Mouse (Mus musculus): ENCODE measurements at regions not wholly inside any gene's neighbourhood (a gene's known extent, or its start where the extent isn't known, plus 50 kb on each side); places are given as distances from the start of the nearest gene placed in this dataset.

DNA sequence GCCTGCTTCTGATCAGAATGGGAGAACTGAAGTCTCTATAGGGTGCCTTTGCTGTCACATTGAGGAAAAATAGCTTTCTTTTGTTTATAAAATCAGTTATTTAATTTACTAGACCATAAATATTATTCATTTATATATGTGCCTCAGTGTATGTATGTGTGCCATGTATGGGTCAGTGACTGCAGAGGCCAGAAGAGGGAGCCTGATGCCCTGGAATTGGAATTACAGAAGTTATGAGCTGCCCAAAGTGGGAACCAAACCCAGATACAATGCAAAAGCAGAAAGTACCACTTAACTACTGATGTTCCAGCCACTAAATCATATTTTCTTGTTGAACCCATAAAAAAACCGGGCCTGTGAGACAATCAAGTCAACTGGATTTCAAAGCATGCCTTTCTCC, 91.8 kb upstream of the Nampt start:
- no peaks in the 10 kb centered on the region for H3K27me3 ChIP-seq (replicated peaks; ENCODE audit: insufficient read depth, low read length)
- no peak overlapping the region for H3K9ac ChIP-seq (replicated peaks; ENCODE audit: low read depth)
- H3K4me1 ChIP-seq (ENCODE audit: insufficient read depth, low read depth, low read length), result no peaks in the 10 kb centered on the region
- no peak overlapping the region for H3K4me3 ChIP-seq (ENCODE audit: low read depth, low read length)
- no peak for ATAC-seq
- H3K27ac ChIP-seq (ENCODE audit: low read length), result no peak overlapping the region
- WGBS, result 84% methylated on average over 1 of the region's 1 CpGs
- no peak for DNase-seq (ENCODE audit: low spot score)
- H3K4me2 ChIP-seq (replicated peaks; ENCODE audit: low read depth, low read length), result no peak overlapping the region
- no peaks in the 10 kb centered on the region for H3K9me3 ChIP-seq (ENCODE audit: low read length)
- peak; percentile 16; the same call in 1 of the 2 replicates for TF ChIP-seq CTCF (IDR thresholded peaks at IDR 0.05)
- no peak for TF ChIP-seq EP300 (IDR thresholded peaks at IDR 0.05)
- no peaks in the 10 kb centered on the region for H3K36me3 ChIP-seq (ENCODE audit: insufficient read depth, low read length)

- H3K27me3 ChIP-seq (replicated peaks; ENCODE audit: insufficient read depth, low read length), result no peaks in the 10 kb centered on the region
- DNase-seq (ENCODE audit: low spot score), result no peak
- no peaks in the 10 kb centered on the region for H3K9me3 ChIP-seq (ENCODE audit: low read length)
- TF ChIP-seq EP300 (IDR thresholded peaks at IDR 0.05) (no peak), CTCF (IDR thresholded peaks at IDR 0.05) (no peak)
- no peak overlapping the region for H3K27ac ChIP-seq (ENCODE audit: low read length)
- H3K36me3 ChIP-seq (ENCODE audit: insufficient read depth, low read length), result no peaks in the 10 kb centered on the region
- no peak overlapping the region for H3K4me3 ChIP-seq (ENCODE audit: low read depth, low read length)
- 74% methylated on average over 10 of the region's 10 CpGs for WGBS
- ATAC-seq, result no peak
- H3K4me2 ChIP-seq (replicated peaks; ENCODE audit: low read depth, low read length), result no peak overlapping the region
- no peak overlapping the region for H3K9ac ChIP-seq (replicated peaks; ENCODE audit: low read depth)
- no peaks in the 10 kb centered on the region for H3K4me1 ChIP-seq (ENCODE audit: insufficient read depth, low read depth, low read length)
Observed at GRCm38 (mm10) chr12:32728425-32728824, 90.9 kb upstream of the Nampt start.

DNA sequence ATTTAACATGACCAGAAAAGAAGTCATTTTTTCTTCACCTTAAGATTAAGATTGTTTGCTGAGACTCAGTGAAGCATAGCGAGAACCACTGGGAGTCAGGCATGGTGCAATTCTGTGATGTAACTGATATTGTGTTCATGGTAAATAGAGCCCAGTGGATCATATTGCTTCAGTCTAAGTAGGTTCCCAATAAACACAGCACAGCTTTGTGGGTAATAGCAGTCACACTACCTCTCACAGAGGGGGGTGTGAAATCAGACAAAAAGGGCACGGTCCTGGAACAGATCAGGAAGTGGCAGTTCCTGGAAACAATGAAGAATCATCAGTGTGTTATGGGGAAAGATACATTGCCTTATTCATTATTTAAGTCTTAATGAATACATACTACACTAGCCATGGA, 84.1 kb upstream of the Nampt start:
- WGBS, result 77% methylated on average over 2 of the region's 2 CpGs
- no peak for ATAC-seq
- no peaks in the 10 kb centered on the region for H3K4me1 ChIP-seq (ENCODE audit: insufficient read depth, low read depth, low read length)
- no peak overlapping the region for H3K27ac ChIP-seq (ENCODE audit: low read length)
- H3K27me3 ChIP-seq (replicated peaks; ENCODE audit: insufficient read depth, low read length), result no peaks in the 10 kb centered on the region
- H3K4me3 ChIP-seq (ENCODE audit: low read depth, low read length), result no peak overlapping the region
- H3K4me2 ChIP-seq (replicated peaks; ENCODE audit: low read depth, low read length), result no peak overlapping the region
- no peak overlapping the region for H3K9ac ChIP-seq (replicated peaks; ENCODE audit: low read depth)
- H3K36me3 ChIP-seq (ENCODE audit: insufficient read depth, low read length), result no peaks in the 10 kb centered on the region
- TF ChIP-seq EP300 (IDR thresholded peaks at IDR 0.05) (no peak), CTCF (IDR thresholded peaks at IDR 0.05) (no peak)
- no peaks in the 10 kb centered on the region for H3K9me3 ChIP-seq (ENCODE audit: low read length)
- DNase-seq (ENCODE audit: low spot score), result no peak

DNA sequence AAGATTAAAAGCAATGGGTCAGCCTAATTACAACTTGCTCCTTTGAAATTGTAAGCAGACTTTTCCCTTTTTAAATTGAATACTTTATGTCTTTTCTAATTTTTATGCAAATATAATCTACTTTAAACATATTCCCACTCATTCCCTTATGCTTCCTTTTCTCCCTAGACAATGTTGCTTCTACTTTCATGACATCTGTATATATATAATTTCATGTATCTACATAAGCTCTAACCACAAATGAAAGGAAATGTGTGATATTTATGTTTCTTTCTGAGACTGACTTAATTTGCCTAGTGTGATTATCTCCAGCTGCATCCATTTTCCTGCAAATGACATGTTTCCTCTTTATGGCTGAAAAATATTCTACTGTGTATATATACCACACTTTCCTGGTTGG, 77.9 kb upstream of the Nampt start:
- ATAC-seq, result no peak

DNA sequence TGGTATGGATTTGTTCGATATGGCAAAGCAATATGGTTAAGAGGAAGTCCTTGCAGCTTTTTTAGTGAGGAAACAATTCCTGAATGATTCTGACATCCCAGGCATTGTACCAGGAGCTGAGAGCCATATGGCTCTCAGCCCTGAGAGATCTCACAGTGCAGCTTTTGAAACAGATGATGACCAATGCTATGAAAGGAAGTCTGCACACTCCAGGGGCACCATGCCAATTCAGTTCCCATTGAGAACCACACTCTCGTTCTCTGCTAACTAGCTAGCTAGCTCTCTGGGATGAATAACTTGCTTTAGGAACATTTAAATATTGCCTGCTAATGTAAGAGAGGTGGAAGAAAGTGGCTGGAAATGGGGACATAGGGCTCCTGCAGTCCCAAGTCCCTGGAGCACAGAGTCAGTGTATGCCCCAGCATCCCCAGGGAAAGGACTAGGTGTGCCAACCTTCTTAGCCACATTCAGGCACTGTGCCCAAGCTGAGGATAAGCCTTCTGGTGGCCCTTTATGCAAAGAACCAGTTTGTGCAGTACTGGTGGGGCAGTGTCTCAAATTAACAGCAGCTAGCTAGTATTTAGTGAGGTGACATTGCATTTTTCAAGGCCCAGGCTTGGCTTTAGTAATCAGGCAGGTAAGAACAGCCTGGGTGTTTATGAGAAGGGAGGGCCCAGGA, 61.8 kb upstream of the Nampt start:
- TF ChIP-seq CTCF (IDR thresholded peaks at IDR 0.05) (no peak), EP300 (IDR thresholded peaks at IDR 0.05) (no peak)
- H3K9me3 ChIP-seq (ENCODE audit: low read length), result no peaks in the 10 kb centered on the region
- WGBS, result 42% methylated on average over 2 of the region's 2 CpGs
- DNase-seq (ENCODE audit: low spot score), result peak; percentile 53
- H3K4me3 ChIP-seq (ENCODE audit: low read depth, low read length), result no peak overlapping the region
- ATAC-seq, result peak; percentile 46; the same call in 1 of the 2 replicates
- H3K9ac ChIP-seq (replicated peaks; ENCODE audit: low read depth), result no peak overlapping the region
- H3K27ac ChIP-seq (ENCODE audit: low read length), result no peak overlapping the region
- H3K4me1 ChIP-seq (ENCODE audit: insufficient read depth, low read depth, low read length), result no peaks in the 10 kb centered on the region
- H3K36me3 ChIP-seq (ENCODE audit: insufficient read depth, low read length), result no peaks in the 10 kb centered on the region
- no peaks in the 10 kb centered on the region for H3K27me3 ChIP-seq (replicated peaks; ENCODE audit: insufficient read depth, low read length)
- no peak overlapping the region for H3K4me2 ChIP-seq (replicated peaks; ENCODE audit: low read depth, low read length)

More for the DNA sequence above, 77.9 kb upstream of the Nampt start:
- H3K4me3 ChIP-seq (ENCODE audit: low read depth, low read length), result no peak overlapping the region
- no peaks in the 10 kb centered on the region for H3K9me3 ChIP-seq (ENCODE audit: low read length)
- H3K9ac ChIP-seq (replicated peaks; ENCODE audit: low read depth), result no peak overlapping the region
- no peaks in the 10 kb centered on the region for H3K27me3 ChIP-seq (replicated peaks; ENCODE audit: insufficient read depth, low read length)
- no peak for TF ChIP-seq EP300 (IDR thresholded peaks at IDR 0.05)
- TF ChIP-seq CTCF (IDR thresholded peaks at IDR 0.05), result no peak
- no peak overlapping the region for H3K4me2 ChIP-seq (replicated peaks; ENCODE audit: low read depth, low read length)
- no peak for DNase-seq (ENCODE audit: low spot score)
- H3K27ac ChIP-seq (ENCODE audit: low read length), result no peak overlapping the region
- no peaks in the 10 kb centered on the region for H3K36me3 ChIP-seq (ENCODE audit: insufficient read depth, low read length)
- no peaks in the 10 kb centered on the region for H3K4me1 ChIP-seq (ENCODE audit: insufficient read depth, low read depth, low read length)

GRCm38 (mm10) chr12:32758150-32758549, 61.2 kb upstream of the Nampt start:
- TF ChIP-seq CTCF (IDR thresholded peaks at IDR 0.05) (no peak), EP300 (IDR thresholded peaks at IDR 0.05) (no peak)
- Histone ChIP-seq H3K27me3 (replicated peaks; ENCODE audit: insufficient read depth, low read length) (no peaks in the 10 kb centered on the region), H3K9ac (replicated peaks; ENCODE audit: low read depth) (no peak overlapping the region), H3K36me3 (ENCODE audit: insufficient read depth, low read length) (no peaks in the 10 kb centered on the region), H3K4me1 (ENCODE audit: insufficient read depth, low read depth, low read length) (no peaks in the 10 kb centered on the region), H3K27ac (ENCODE audit: low read length) (no peak overlapping the region), H3K4me3 (ENCODE audit: low read depth, low read length) (no peak overlapping the region), H3K4me2 (replicated peaks; ENCODE audit: low read depth, low read length) (no peak overlapping the region), H3K9me3 (ENCODE audit: low read length) (no peaks in the 10 kb centered on the region)
- ATAC-seq, result no peak
- WGBS, result 78% methylated on average over 2 of the region's 2 CpGs
- no peak for DNase-seq (ENCODE audit: low spot score)

GRCm38 (mm10) chr12:32760627-32761026, 58.7 kb upstream of the Nampt start:
- ATAC-seq (no peak), DNase-seq (ENCODE audit: low spot score) (no peak)
- TF ChIP-seq CTCF (IDR thresholded peaks at IDR 0.05) (no peak), EP300 (IDR thresholded peaks at IDR 0.05) (no peak)
- H3K9ac ChIP-seq (replicated peaks; ENCODE audit: low read depth), result no peak overlapping the region
- H3K36me3 ChIP-seq (ENCODE audit: insufficient read depth, low read length), result no peaks in the 10 kb centered on the region
- H3K27ac ChIP-seq (ENCODE audit: low read length), result no peak overlapping the region
- no peak overlapping the region for H3K4me3 ChIP-seq (ENCODE audit: low read depth, low read length)
- no peaks in the 10 kb centered on the region for H3K9me3 ChIP-seq (ENCODE audit: low read length)
- WGBS, result 49% methylated on average over 3 of the region's 3 CpGs
- H3K4me2 ChIP-seq (replicated peaks; ENCODE audit: low read depth, low read length), result no peak overlapping the region
- no peaks in the 10 kb centered on the region for H3K27me3 ChIP-seq (replicated peaks; ENCODE audit: insufficient read depth, low read length)
- no peaks in the 10 kb centered on the region for H3K4me1 ChIP-seq (ENCODE audit: insufficient read depth, low read depth, low read length)
